Mouse (Mus musculus): Measurements from ENCODE around the gene Prokr2. TPM values are rescaled to one million over a fixed set of nuclear protein-coding genes. Genes with fewer than 3 reads are reported as not detected.
"Not testable (repeated sequence)": the region's sequence is repeated elsewhere in the genome, so short reads cannot be mapped to it uniquely, and the experiment has no call there.

Prokr2 gene
- polyA plus RNA-seq, 1 experiment from 2014 or later = not detected

- no peak overlapping the region for H3K27ac ChIP-seq
- WGBS (ENCODE audit: missing documents) = 60% methylated on average over 1 of the region's 2 CpGs
Observed at GRCm38 (mm10) chr2:132313568-132313967, 71.7 kb downstream of the Prokr2 start.

GRCm38 (mm10) chr2:132312616-132313015, 72.6 kb downstream of the Prokr2 start:
- 90% methylated on average over 5 of the region's 5 CpGs for WGBS (ENCODE audit: missing documents)
- Histone ChIP-seq H3K4me3 (ENCODE audit: inconsistent target) (no peak overlapping the region), H3K27ac (no peak overlapping the region), H3K79me2 (ENCODE audit: inconsistent target) (no peaks in the 10 kb centered on the region), H3K36me3 (ENCODE audit: inconsistent target) (peaks cover 26% of the 10 kb centered on the region; the same call in 1 of the 2 replicates)

More at GRCm38 (mm10) chr2:132313568-132313967, 71.7 kb downstream of the Prokr2 start:
- Histone ChIP-seq H3K79me2 (ENCODE audit: inconsistent target) (no peaks in the 10 kb centered on the region), H3K36me3 (ENCODE audit: inconsistent target) (peaks cover 20% of the 10 kb centered on the region; the same call in 1 of the 2 replicates), H3K4me3 (ENCODE audit: inconsistent target) (no peak overlapping the region)

GRCm38 (mm10) chr2:132309398-132309930, 75.8 kb downstream of the Prokr2 start:
- H3K79me2 ChIP-seq (ENCODE audit: inconsistent target) = no peaks in the 10 kb centered on the region
- no peak overlapping the region for H3K27ac ChIP-seq
- no peak overlapping the region for H3K4me3 ChIP-seq (ENCODE audit: inconsistent target)
- H3K36me3 ChIP-seq (ENCODE audit: inconsistent target) = peaks cover 55% of the 10 kb centered on the region
- WGBS (ENCODE audit: missing documents) = 95% methylated on average over 6 of the region's 6 CpGs

- H3K79me2 ChIP-seq (ENCODE audit: inconsistent target) = no peaks in the 10 kb centered on the region
- 94% methylated on average over 6 of the region's 6 CpGs for WGBS (ENCODE audit: missing documents)
- no peak overlapping the region for H3K27ac ChIP-seq
- peaks cover 61% of the 10 kb centered on the region for H3K36me3 ChIP-seq (ENCODE audit: inconsistent target)
- no peak overlapping the region for H3K4me3 ChIP-seq (ENCODE audit: inconsistent target)
Observed at GRCm38 (mm10) chr2:132308829-132309228, 76.4 kb downstream of the Prokr2 start.

- WGBS (ENCODE audit: missing documents) = 92% methylated on average over 10 of the region's 11 CpGs
- no peak overlapping the region for H3K27ac ChIP-seq
- peaks cover 76% of the 10 kb centered on the region for H3K36me3 ChIP-seq (ENCODE audit: inconsistent target)
- no peak overlapping the region for H3K4me3 ChIP-seq (ENCODE audit: inconsistent target)
- no peaks in the 10 kb centered on the region for H3K79me2 ChIP-seq (ENCODE audit: inconsistent target)
Observed at GRCm38 (mm10) chr2:132307213-132307843, 77.9 kb downstream of the Prokr2 start.

- WGBS (ENCODE audit: missing documents) = 50% methylated on average over 4 of the region's 4 CpGs
- H3K79me2 ChIP-seq (ENCODE audit: inconsistent target) = no peaks in the 10 kb centered on the region
- H3K4me3 ChIP-seq (ENCODE audit: inconsistent target) = no peak overlapping the region
- H3K27ac ChIP-seq = no peak overlapping the region
- H3K36me3 ChIP-seq (ENCODE audit: inconsistent target) = peaks cover 81% of the 10 kb centered on the region
Observed at GRCm38 (mm10) chr2:132305988-132306387, 79.3 kb downstream of the Prokr2 start.

GRCm38 (mm10) chr2:132305165-132305564, 80.1 kb downstream of the Prokr2 start:
- no peaks in the 10 kb centered on the region for H3K79me2 ChIP-seq (ENCODE audit: inconsistent target)
- no peak overlapping the region for H3K27ac ChIP-seq
- peaks cover 88% of the 10 kb centered on the region for H3K36me3 ChIP-seq (ENCODE audit: inconsistent target)
- WGBS (ENCODE audit: missing documents) = 81% methylated on average over 7 of the region's 7 CpGs
- H3K4me3 ChIP-seq (ENCODE audit: inconsistent target) = no peak overlapping the region

- no peaks in the 10 kb centered on the region for H3K79me2 ChIP-seq (ENCODE audit: inconsistent target)
- no peak overlapping the region for H3K4me3 ChIP-seq (ENCODE audit: inconsistent target)
- H3K27ac ChIP-seq = no peak overlapping the region
- H3K36me3 ChIP-seq (ENCODE audit: inconsistent target) = peaks cover 97% of the 10 kb centered on the region
- 95% methylated on average over 4 of the region's 4 CpGs for WGBS (ENCODE audit: missing documents)
Observed at GRCm38 (mm10) chr2:132301436-132301835, 83.8 kb downstream of the Prokr2 start.

GRCm38 (mm10) chr2:132298250-132298649, 87.0 kb downstream of the Prokr2 start:
- H3K36me3 ChIP-seq (ENCODE audit: inconsistent target) = peaks cover 88% of the 10 kb centered on the region
- peaks cover 4% of the 10 kb centered on the region; the same call in 1 of the 2 replicates for H3K79me2 ChIP-seq (ENCODE audit: inconsistent target)
- no peak overlapping the region for H3K27ac ChIP-seq
- no peak overlapping the region for H3K4me3 ChIP-seq (ENCODE audit: inconsistent target)
- 100% methylated on average over 2 of the region's 4 CpGs for WGBS (ENCODE audit: missing documents)

GRCm38 (mm10) chr2:132293694-132294450, 91.4 kb downstream of the Prokr2 start:
- 57% methylated on average over 8 of the region's 10 CpGs for WGBS (ENCODE audit: missing documents)
- H3K27ac ChIP-seq = no peak overlapping the region
- H3K79me2 ChIP-seq (ENCODE audit: inconsistent target) = peaks cover 47% of the 10 kb centered on the region
- H3K36me3 ChIP-seq (ENCODE audit: inconsistent target) = peaks cover 45% of the 10 kb centered on the region
- H3K4me3 ChIP-seq (ENCODE audit: inconsistent target) = no peak overlapping the region

GRCm38 (mm10) chr2:132292083-132292482, 93.2 kb downstream of the Prokr2 start:
- WGBS (ENCODE audit: missing documents) = 91% methylated on average over 4 of the region's 4 CpGs
- Histone ChIP-seq H3K4me3 (ENCODE audit: inconsistent target) (no peak overlapping the region), H3K79me2 (ENCODE audit: inconsistent target) (peaks cover 65% of the 10 kb centered on the region), H3K27ac (no peak overlapping the region), H3K36me3 (ENCODE audit: inconsistent target) (peaks cover 27% of the 10 kb centered on the region)

- no peak overlapping the region for H3K27ac ChIP-seq
- peaks cover 19% of the 10 kb centered on the region for H3K36me3 ChIP-seq (ENCODE audit: inconsistent target)
- no peak overlapping the region for H3K4me3 ChIP-seq (ENCODE audit: inconsistent target)
- WGBS (ENCODE audit: missing documents) = 86% methylated on average over 3 of the region's 3 CpGs
- H3K79me2 ChIP-seq (ENCODE audit: inconsistent target) = peaks cover 73% of the 10 kb centered on the region
Observed at GRCm38 (mm10) chr2:132291265-132291664, 94.0 kb downstream of the Prokr2 start.

- Histone ChIP-seq H3K36me3 (ENCODE audit: inconsistent target) (peaks cover 14% of the 10 kb centered on the region), H3K79me2 (ENCODE audit: inconsistent target) (peaks cover 75% of the 10 kb centered on the region), H3K4me3 (ENCODE audit: inconsistent target) (no peak overlapping the region), H3K27ac (no peak overlapping the region)
- WGBS (ENCODE audit: missing documents) = 94% methylated on average over 6 of the region's 6 CpGs
Observed at GRCm38 (mm10) chr2:132290808-132291207, 94.4 kb downstream of the Prokr2 start.

GRCm38 (mm10) chr2:132289213-132289612, 96.0 kb downstream of the Prokr2 start:
- H3K4me3 ChIP-seq (ENCODE audit: inconsistent target); H3K36me3 ChIP-seq (ENCODE audit: inconsistent target); H3K27ac ChIP-seq: not testable (repeated sequence)
- 27% methylated on average over 4 of the region's 7 CpGs for WGBS (ENCODE audit: missing documents)
- H3K79me2 ChIP-seq (ENCODE audit: inconsistent target) = peaks cover 88% of the 10 kb centered on the region
